Mouse (Mus musculus): ENCODE measurements around the gene Phkg2.

- TF ChIP-seq POLR2A (IDR thresholded peaks at IDR 0.05; ENCODE audit: control insufficient read depth, extremely low read depth, insufficient read depth, low read length, poor library complexity) = no peak
- TF ChIP-seq CTCF (IDR thresholded peaks at IDR 0.05; ENCODE audit: borderline replicate concordance, control insufficient read depth, extremely low read depth, insufficient read depth, low read length, poor library complexity) = no peak
These were observed 19.4 kb downstream of the Phkg2 start for GRCm38 (mm10) chr7:127592575-127592974.
